Mouse (Mus musculus): ENCODE results near the gene Rab1b.

Rab1b gene

GRCm38 (mm10) chr19:5051031-5051430 lies 55.8 kb downstream of the Rab1b start:
- no peak for DNase-seq (ENCODE audit: low spot score in 2 of 2)

DNA sequence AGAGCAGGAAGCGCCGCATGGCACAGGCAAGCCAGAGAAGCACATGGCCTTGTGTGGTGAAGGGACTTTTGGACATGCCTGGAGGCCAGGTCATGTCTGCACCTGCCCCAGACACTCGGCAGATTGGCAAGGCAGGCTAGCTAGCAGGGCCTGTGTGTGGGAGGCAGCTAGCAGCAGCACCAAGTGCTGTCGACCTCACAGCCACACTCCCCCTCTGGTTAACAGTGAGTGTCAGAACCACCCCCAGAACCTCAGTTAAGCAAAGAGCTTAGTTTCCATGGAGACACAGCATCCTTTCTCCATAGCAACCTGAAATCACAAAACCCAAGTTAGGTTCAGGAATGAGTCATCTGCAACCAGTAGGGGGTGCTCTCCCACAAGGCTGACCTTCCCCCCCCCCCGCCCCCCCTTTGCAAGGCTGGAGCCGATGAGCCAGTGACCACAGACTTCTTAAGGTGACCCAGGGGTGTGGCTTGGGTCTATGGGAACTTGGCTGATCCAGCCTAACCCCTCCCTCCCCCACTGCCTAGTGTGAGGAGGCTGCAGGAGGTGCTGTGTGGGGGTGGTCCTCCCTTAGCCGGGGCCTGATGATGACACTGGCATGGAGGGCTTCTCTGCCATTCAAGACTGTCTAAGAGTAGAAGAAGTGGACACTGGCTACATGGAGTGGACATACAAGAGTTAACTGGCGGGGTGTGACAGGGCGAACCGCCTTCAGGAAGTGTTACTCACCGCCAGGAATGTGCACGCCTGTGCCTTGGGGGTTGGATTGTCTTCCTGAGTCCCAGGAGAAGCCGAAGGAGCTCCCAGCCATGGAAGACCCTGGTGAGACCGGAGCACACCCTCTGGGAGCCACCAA lies 56.6 kb downstream of the Rab1b start, which contains the start of gene Rin1:
TSS of gene Rin1 (plus strand) at position 435 of the 859 bp plus-strand sequence.
- peak in 1 of 2 experiments; percentile 51 for DNase-seq (ENCODE audit: low spot score in 2 of 2)

DNA sequence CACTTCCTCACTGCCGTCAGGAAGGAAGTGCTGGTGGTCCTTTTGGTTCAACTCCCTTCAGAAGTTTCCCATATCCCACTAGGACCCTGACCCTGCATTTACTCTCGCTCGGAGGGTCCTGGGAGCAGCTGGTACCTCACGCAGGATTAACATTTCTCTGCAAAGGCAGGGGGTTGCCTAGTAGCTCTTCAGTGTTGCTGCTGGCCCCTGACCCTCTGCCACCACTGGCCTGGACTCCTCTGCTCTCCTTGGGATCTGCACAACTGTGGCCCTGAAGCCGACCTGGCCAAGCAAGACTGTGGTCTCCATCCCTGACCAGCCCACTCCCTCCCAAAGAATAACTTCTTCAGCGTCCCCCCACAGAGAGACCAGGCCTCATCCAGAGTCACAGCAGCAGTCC lies 57.5 kb downstream of the Rab1b start:
- DNase-seq (ENCODE audit: low spot score in 2 of 2) = no peak

All from frontal cortex, postnatal 14 days (tissue).